Mouse (Mus musculus): Measurements from ENCODE around the gene Atp5h. TPM values are rescaled to one million over a fixed set of nuclear protein-coding genes. Genes with fewer than 3 reads are reported as not detected.
"Not testable (repeated sequence)": the region's sequence is repeated elsewhere in the genome, so short reads cannot be mapped to it uniquely, and the experiment has no call there.

Gene Atp5h
- polyA plus RNA-seq, 1 experiment from 2014 or later, result 1,518 TPM

GRCm38 (mm10) chr11:115456182-115456581 lies 36.4 kb upstream of the Atp5h start:
- H3K4me3 ChIP-seq (ENCODE audit: low read depth, low read length), result no peak overlapping the region
- no peak overlapping the region for H3K9ac ChIP-seq (ENCODE audit: low read depth, low read length)
- no peak overlapping the region for H3K27ac ChIP-seq (ENCODE audit: low read depth, low read length)
- H3K27me3 ChIP-seq (ENCODE audit: control insufficient read depth, insufficient read depth, low read length), result no peaks in the 10 kb centered on the region
- no peak overlapping the region for H3K4me2 ChIP-seq
- 78% methylated on average over 5 of the region's 5 CpGs for WGBS (ENCODE audit: insufficient replicate concordance)
- ATAC-seq (replicated peaks; ENCODE audit: insufficient number of reproducible peaks, low FRiP score, low TSS enrichment), result no peak
- no peaks in the 10 kb centered on the region for H3K9me3 ChIP-seq (replicated peaks; ENCODE audit: control insufficient read depth, low read length)
- H3K4me1 ChIP-seq (ENCODE audit: control insufficient read depth, insufficient read depth, low read length), result 0 out of 2 replicates have a peak, but pooled peaks cover 5% of the 10 kb centered on the region
- no peaks in the 10 kb centered on the region for H3K36me3 ChIP-seq (ENCODE audit: control insufficient read depth, insufficient read depth, low read length)

GRCm38 (mm10) chr11:115455619-115456018 lies 35.9 kb upstream of the Atp5h start:
- WGBS (ENCODE audit: insufficient replicate concordance), result 85% methylated on average over 15 of the region's 15 CpGs
- no peak for ATAC-seq (replicated peaks; ENCODE audit: insufficient number of reproducible peaks, low FRiP score, low TSS enrichment)
- Histone ChIP-seq H3K27me3 (ENCODE audit: control insufficient read depth, insufficient read depth, low read length) (no peaks in the 10 kb centered on the region), H3K4me1 (ENCODE audit: control insufficient read depth, insufficient read depth, low read length) (0 out of 2 replicates have a peak, but pooled peaks cover 5% of the 10 kb centered on the region), H3K4me2 (no peak overlapping the region), H3K36me3 (ENCODE audit: control insufficient read depth, insufficient read depth, low read length) (no peaks in the 10 kb centered on the region), H3K27ac (ENCODE audit: low read depth, low read length) (no peak overlapping the region), H3K9me3 (replicated peaks; ENCODE audit: control insufficient read depth, low read length) (no peaks in the 10 kb centered on the region), H3K9ac (ENCODE audit: low read depth, low read length) (no peak overlapping the region), H3K4me3 (ENCODE audit: low read depth, low read length) (no peak overlapping the region)

- not testable (repeated sequence) for H3K4me2 ChIP-seq; ATAC-seq (replicated peaks; ENCODE audit: insufficient number of reproducible peaks, low FRiP score, low TSS enrichment); H3K4me1 ChIP-seq (ENCODE audit: control insufficient read depth, insufficient read depth, low read length); H3K9me3 ChIP-seq (replicated peaks; ENCODE audit: control insufficient read depth, low read length); H3K27ac ChIP-seq (ENCODE audit: low read depth, low read length); H3K36me3 ChIP-seq (ENCODE audit: control insufficient read depth, insufficient read depth, low read length); H3K27me3 ChIP-seq (ENCODE audit: control insufficient read depth, insufficient read depth, low read length); H3K4me3 ChIP-seq (ENCODE audit: low read depth, low read length); H3K9ac ChIP-seq (ENCODE audit: low read depth, low read length)
- 80% methylated on average over 6 of the region's 6 CpGs for WGBS (ENCODE audit: insufficient replicate concordance)
Observed at GRCm38 (mm10) chr11:115454822-115455221, 35.1 kb upstream of the Atp5h start.

DNA sequence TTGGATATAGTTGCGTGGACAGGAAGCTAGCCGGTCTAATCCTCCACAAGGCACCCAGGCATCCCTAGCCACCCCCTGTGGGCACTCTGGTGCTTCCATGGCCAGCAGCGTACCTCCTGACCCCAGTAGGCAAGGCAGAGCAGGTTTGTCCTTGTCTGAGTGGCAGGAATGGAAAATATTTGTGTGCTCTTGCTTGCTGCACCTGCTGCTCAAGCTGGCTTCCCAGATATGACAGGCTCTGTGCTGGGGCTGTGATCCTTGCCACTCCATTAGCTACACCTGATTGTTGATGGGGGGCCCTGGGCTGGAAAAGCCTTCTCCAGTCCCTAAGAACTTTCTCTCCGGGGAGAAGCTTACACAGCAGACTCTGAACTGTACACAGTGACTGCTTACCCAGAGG lies 33.5 kb upstream of the Atp5h start:
- no peak for ATAC-seq (replicated peaks; ENCODE audit: insufficient number of reproducible peaks, low FRiP score, low TSS enrichment)
- Histone ChIP-seq H3K4me3 (ENCODE audit: low read depth, low read length) (no peak overlapping the region), H3K36me3 (ENCODE audit: control insufficient read depth, insufficient read depth, low read length) (no peaks in the 10 kb centered on the region), H3K4me2 (no peak overlapping the region), H3K27me3 (ENCODE audit: control insufficient read depth, insufficient read depth, low read length) (no peaks in the 10 kb centered on the region), H3K9ac (ENCODE audit: low read depth, low read length) (no peak overlapping the region), H3K9me3 (replicated peaks; ENCODE audit: control insufficient read depth, low read length) (no peaks in the 10 kb centered on the region), H3K27ac (ENCODE audit: low read depth, low read length) (no peak overlapping the region), H3K4me1 (ENCODE audit: control insufficient read depth, insufficient read depth, low read length) (0 out of 2 replicates have a peak, but pooled peaks cover 11% of the 10 kb centered on the region)
- 70% methylated on average over 4 of the region's 4 CpGs for WGBS (ENCODE audit: insufficient replicate concordance)

DNA sequence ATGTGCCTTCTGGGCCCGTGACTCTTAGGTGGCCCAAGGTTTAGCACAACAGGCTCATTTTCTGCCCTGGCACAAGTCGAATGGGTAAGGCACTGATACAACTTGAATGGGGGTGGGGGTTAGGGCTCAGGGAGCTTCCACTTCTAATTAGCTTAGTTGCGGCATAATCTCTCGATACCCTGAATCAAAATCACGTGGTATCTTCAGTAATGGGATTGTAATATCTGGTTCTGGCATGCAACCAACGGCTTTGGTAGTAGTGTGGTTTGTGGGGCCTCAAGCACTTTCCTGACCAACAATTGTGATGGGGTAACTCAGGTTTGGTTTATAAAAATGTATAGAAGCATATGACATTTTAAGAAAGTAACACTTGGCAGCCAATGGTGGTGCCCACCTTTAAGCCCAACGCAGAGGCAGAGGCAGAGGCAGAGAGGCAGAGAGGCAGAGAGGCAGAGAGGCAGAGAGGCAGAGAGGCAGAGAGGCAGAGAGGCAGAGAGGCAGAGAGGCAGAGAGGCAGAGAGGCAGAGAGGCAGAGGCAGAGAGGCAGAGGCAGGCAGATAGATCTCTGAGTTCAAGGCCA lies 32.6 kb upstream of the Atp5h start:
- no peaks in the 10 kb centered on the region for H3K27me3 ChIP-seq (ENCODE audit: control insufficient read depth, insufficient read depth, low read length)
- H3K9ac ChIP-seq (ENCODE audit: low read depth, low read length), result no peak overlapping the region
- H3K4me3 ChIP-seq (ENCODE audit: low read depth, low read length), result no peak overlapping the region
- ATAC-seq (replicated peaks; ENCODE audit: insufficient number of reproducible peaks, low FRiP score, low TSS enrichment), result no peak
- H3K36me3 ChIP-seq (ENCODE audit: control insufficient read depth, insufficient read depth, low read length), result no peaks in the 10 kb centered on the region
- no peak overlapping the region for H3K4me2 ChIP-seq
- H3K4me1 ChIP-seq (ENCODE audit: control insufficient read depth, insufficient read depth, low read length), result peaks cover 11% of the 10 kb centered on the region
- no peak overlapping the region for H3K27ac ChIP-seq (ENCODE audit: low read depth, low read length)
- H3K9me3 ChIP-seq (replicated peaks; ENCODE audit: control insufficient read depth, low read length), result no peaks in the 10 kb centered on the region
- WGBS (ENCODE audit: insufficient replicate concordance), result 79% methylated on average over 7 of the region's 7 CpGs

GRCm38 (mm10) chr11:115451781-115452241 lies 32.0 kb upstream of the Atp5h start:
- WGBS (ENCODE audit: insufficient replicate concordance), result 83% methylated on average over 8 of the region's 8 CpGs
- H3K9me3 ChIP-seq (replicated peaks; ENCODE audit: control insufficient read depth, low read length), result no peaks in the 10 kb centered on the region
- ATAC-seq (replicated peaks; ENCODE audit: insufficient number of reproducible peaks, low FRiP score, low TSS enrichment), result no peak

DNA sequence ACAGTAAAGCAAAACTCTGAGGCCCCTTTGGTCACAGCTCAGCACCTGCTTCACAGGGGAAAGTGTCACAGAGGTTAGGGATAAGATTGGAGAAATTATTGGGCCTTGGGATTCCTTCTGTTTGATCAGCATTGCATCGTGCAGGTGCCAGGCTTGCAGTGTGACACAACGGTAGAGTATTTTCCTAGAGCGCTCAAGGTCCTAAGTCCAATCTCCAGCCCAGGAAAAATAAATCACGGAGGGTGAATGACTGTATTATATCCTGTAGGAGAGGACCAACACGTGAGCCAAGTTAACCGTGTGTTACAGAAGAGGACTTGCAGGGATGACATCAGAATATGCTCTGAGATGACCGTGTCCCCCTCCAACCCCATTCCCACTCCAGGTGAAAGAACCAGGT lies 30.4 kb upstream of the Atp5h start:
- Histone ChIP-seq H3K9ac (ENCODE audit: low read depth, low read length) (no peak overlapping the region), H3K9me3 (replicated peaks; ENCODE audit: control insufficient read depth, low read length) (no peaks in the 10 kb centered on the region), H3K27ac (ENCODE audit: low read depth, low read length) (no peak overlapping the region), H3K4me3 (ENCODE audit: low read depth, low read length) (no peak overlapping the region), H3K4me1 (ENCODE audit: control insufficient read depth, insufficient read depth, low read length) (peaks cover 23% of the 10 kb centered on the region), H3K4me2 (no peak overlapping the region), H3K27me3 (ENCODE audit: control insufficient read depth, insufficient read depth, low read length) (no peaks in the 10 kb centered on the region), H3K36me3 (ENCODE audit: control insufficient read depth, insufficient read depth, low read length) (no peaks in the 10 kb centered on the region)
- ATAC-seq (replicated peaks; ENCODE audit: insufficient number of reproducible peaks, low FRiP score, low TSS enrichment), result no peak
- 79% methylated on average over 7 of the region's 7 CpGs for WGBS (ENCODE audit: insufficient replicate concordance)

More at GRCm38 (mm10) chr11:115451781-115452241, 32.0 kb upstream of the Atp5h start:
- H3K27me3 ChIP-seq (ENCODE audit: control insufficient read depth, insufficient read depth, low read length), result no peaks in the 10 kb centered on the region
- no peak overlapping the region for H3K9ac ChIP-seq (ENCODE audit: low read depth, low read length)
- no peak overlapping the region for H3K4me3 ChIP-seq (ENCODE audit: low read depth, low read length)
- peaks cover 16% of the 10 kb centered on the region for H3K4me1 ChIP-seq (ENCODE audit: control insufficient read depth, insufficient read depth, low read length)
- no peaks in the 10 kb centered on the region for H3K36me3 ChIP-seq (ENCODE audit: control insufficient read depth, insufficient read depth, low read length)
- H3K4me2 ChIP-seq, result no peak overlapping the region
- H3K27ac ChIP-seq (ENCODE audit: low read depth, low read length), result no peak overlapping the region

DNA sequence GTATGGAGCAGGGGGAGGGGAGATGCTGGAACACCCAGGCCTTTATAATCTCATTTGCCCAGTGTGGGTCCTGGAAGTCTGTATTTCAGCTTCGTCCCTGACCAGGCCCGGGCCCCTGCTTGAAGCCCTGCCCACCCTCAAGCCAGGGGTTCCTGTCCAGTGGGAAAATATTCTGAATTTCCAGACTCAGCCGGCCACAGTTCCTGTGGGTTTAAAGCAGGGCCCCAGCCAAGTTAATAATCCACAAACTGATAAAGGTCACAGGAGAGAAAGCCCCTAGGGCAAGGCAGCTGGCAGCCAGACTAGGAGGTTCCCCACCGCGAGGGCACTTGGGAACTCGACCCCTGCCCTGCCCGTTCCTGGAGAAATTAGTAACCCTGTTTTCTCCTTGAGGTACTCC lies 29.2 kb upstream of the Atp5h start:
- no peaks in the 10 kb centered on the region for H3K27me3 ChIP-seq (ENCODE audit: control insufficient read depth, insufficient read depth, low read length)
- no peak overlapping the region for H3K4me3 ChIP-seq (ENCODE audit: low read depth, low read length)
- H3K9me3 ChIP-seq (replicated peaks; ENCODE audit: control insufficient read depth, low read length), result no peaks in the 10 kb centered on the region
- H3K27ac ChIP-seq (ENCODE audit: low read depth, low read length), result no peak overlapping the region
- no peaks in the 10 kb centered on the region for H3K36me3 ChIP-seq (ENCODE audit: control insufficient read depth, insufficient read depth, low read length)
- H3K9ac ChIP-seq (ENCODE audit: low read depth, low read length), result no peak overlapping the region
- no peak overlapping the region for H3K4me2 ChIP-seq
- WGBS (ENCODE audit: insufficient replicate concordance), result 59% methylated on average over 7 of the region's 7 CpGs
- H3K4me1 ChIP-seq (ENCODE audit: control insufficient read depth, insufficient read depth, low read length), result peaks cover 23% of the 10 kb centered on the region
- no peak for ATAC-seq (replicated peaks; ENCODE audit: insufficient number of reproducible peaks, low FRiP score, low TSS enrichment)

DNA sequence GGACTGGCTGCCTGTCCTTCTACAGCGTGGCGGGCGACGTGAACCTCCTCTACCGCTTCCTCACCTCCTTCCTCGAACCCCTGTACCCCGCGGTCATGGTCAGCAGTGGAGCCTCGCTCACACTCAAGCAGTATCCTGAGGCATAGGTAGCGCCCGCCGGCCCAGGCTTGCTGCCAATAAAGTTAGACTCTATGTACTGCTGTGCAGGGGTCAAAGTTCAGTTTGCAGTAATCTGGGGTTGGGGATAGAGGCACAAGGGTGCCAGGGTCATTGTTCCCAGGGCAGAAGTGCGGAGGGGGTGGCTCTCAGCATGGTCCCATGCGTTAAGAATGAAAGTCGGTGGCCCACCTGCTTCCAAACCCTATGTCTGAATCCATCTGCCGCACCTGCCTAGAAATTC lies 28.3 kb upstream of the Atp5h start:
- no peak for ATAC-seq (replicated peaks; ENCODE audit: insufficient number of reproducible peaks, low FRiP score, low TSS enrichment)
- H3K4me1 ChIP-seq (ENCODE audit: control insufficient read depth, insufficient read depth, low read length), result peaks cover 21% of the 10 kb centered on the region
- no peaks in the 10 kb centered on the region for H3K9me3 ChIP-seq (replicated peaks; ENCODE audit: control insufficient read depth, low read length)
- H3K27me3 ChIP-seq (ENCODE audit: control insufficient read depth, insufficient read depth, low read length), result no peaks in the 10 kb centered on the region
- no peaks in the 10 kb centered on the region for H3K36me3 ChIP-seq (ENCODE audit: control insufficient read depth, insufficient read depth, low read length)
- H3K9ac ChIP-seq (ENCODE audit: low read depth, low read length), result no peak overlapping the region
- no peak overlapping the region for H3K27ac ChIP-seq (ENCODE audit: low read depth, low read length)
- 86% methylated on average over 16 of the region's 16 CpGs for WGBS (ENCODE audit: insufficient replicate concordance)
- no peak overlapping the region for H3K4me2 ChIP-seq
- no peak overlapping the region for H3K4me3 ChIP-seq (ENCODE audit: low read depth, low read length)
